ENCODE assay signal across 8 mouse cellular contexts in genomic region chr15:84557189-84557921, GRCm38 (mm10). TPM values are rescaled to one million over a fixed set of nuclear protein-coding genes. Genes with fewer than 3 reads are reported as not detected.
DNase-seq lines count a peak whose midpoint lies in the region; ATAC-seq lines count a peak whose summit lies in the region.

Rtl6 (minus strand) TSS chr15:84557823.

- peak; percentile 84 for DNase-seq in gastrocnemius, postnatal 10 days
- peak; percentile 46 for DNase-seq in hindlimb bud, embryonic 11.5 days (ENCODE audit: extremely low spot score, low read depth, low spot score)
- peak; percentile 87 to 91 for DNase-seq in left cerebral cortex, adult 18-20 months (ENCODE audit: low spot score in 2 of 2)
- peak; percentile 92 for DNase-seq in lung, postnatal 36 days
- peak; percentile 97 for DNase-seq in retina, postnatal 1 day
- DNase-seq in thymus, postnatal 36 days: peak; percentile 75 to 81

- peak; percentile 91 for ATAC-seq in activated CD4-positive, CD25-positive, alpha-beta regulatory T cell, adult 4 months
- peak; percentile 86 for ATAC-seq in common myeloid progenitor, adult 5-6 weeks (replicated peaks; ENCODE audit: low read depth, poor library complexity, severe bottlenecking)

RNA-seq across cellular contexts. Expression of gene Rtl6, which starts in this region (rescaled TPM):
- polyA plus RNA-seq in activated CD4-positive, CD25-positive, alpha-beta regulatory T cell, adult 4 months (2017; shearing (Covaris generic)): 1 to 10 TPM; 1.5 to 1.6 TPM
- 3.3 and 3.7 TPM in 2 replicates for total RNA-seq in common myeloid progenitor, adult 5-6 weeks (2017)
- total RNA-seq in gastrocnemius, postnatal 10 days (2021): 1 to 10 TPM; 5.0 to 6.7 TPM
- total RNA-seq in left cerebral cortex, adult 18-20 months (2021): 10 to 100 TPM; 49.2 to 50.3 TPM

Comparison
In these comparisons a context has a peak if more than half of its experiments do, and no peak if none do; other contexts are left out.
1. Peak in every context shown above with its lines: DNase-seq and ATAC-seq.
2. RNA of gene Rtl6 (total RNA-seq): 49.2 to 50.3 TPM in left cerebral cortex, adult 18-20 months; 5.0 to 6.7 TPM in gastrocnemius, postnatal 10 days and 3.3 to 3.7 TPM in common myeloid progenitor, adult 5-6 weeks; every median in the first group is over 4 times any median in the second.
3. DNase-seq: peak in every context shown above with its lines; median percentile 97 in retina, postnatal 1 day; 92 in lung, postnatal 36 days; 89 in left cerebral cortex, adult 18-20 months; 84 in gastrocnemius, postnatal 10 days; 78 in thymus, postnatal 36 days; 46 in hindlimb bud, embryonic 11.5 days.